Mouse (Mus musculus) embryonic fibroblast, embryonic 13.5 days (primary cell): ENCODE data around the gene Lce1m. TPM values are rescaled to one million over a fixed set of nuclear protein-coding genes. Genes with fewer than 3 reads are reported as not detected.
"Not testable (repeated sequence)": the region's sequence is repeated elsewhere in the genome, so short reads cannot be mapped to it uniquely, and the experiment has no call there.

ENCODE experiments used
- H3K27ac ChIP-seq: 2 replicates; pipeline ENCODE4 v1.5.1; 2012; ENCODE audit warnings: low read length, control low read depth, inconsistent platforms; ENCODE audit not compliant: insufficient read depth
- H3K4me1 ChIP-seq: 2 replicates; pipeline ENCODE4 v1.6.1; 2011; ENCODE audit warnings: low read length; ENCODE audit not compliant: control insufficient read depth, insufficient read depth
- H3K4me3 ChIP-seq: 2 replicates; pipeline ENCODE4 v1.5.1; 2011; ENCODE audit warnings: mild to moderate bottlenecking, control low read depth, low read length; ENCODE audit not compliant: insufficient read depth
- CTCF ChIP-seq: IDR thresholded peaks from 2 replicates; pipeline ENCODE4 v1.5.1; 2011; ENCODE audit warnings: mild to moderate bottlenecking, control low read depth, low read length, moderate library complexity, borderline replicate concordance; ENCODE audit not compliant: insufficient read depth
- POLR2A ChIP-seq: IDR thresholded peaks from 2 replicates; pipeline ENCODE4 v1.6.1; 2011; ENCODE audit warnings: low read depth, mild to moderate bottlenecking, control low read depth, low read length, moderate library complexity
- polyA plus RNA-seq: library from polyadenylated mRNA; stranded (reverse); fragments of >200 nt; gene quantifications from 2 replicates; pipeline ENCODE4 v1.2.4, GENCODE M21; 2011; ENCODE audit warnings: low read depth; ENCODE audit not compliant: missing spikeins, insufficient read length

Gene Lce1m
- not detected in 2 replicates for polyA plus RNA-seq

GRCm38 (mm10) chr3:93018960-93019359, at the start of gene Lce1m:
TSS of gene Lce1m (minus strand) at chr3:93019060.
- Histone ChIP-seq H3K4me3 (no peak within 1 kb of the TSS), H3K4me1 (peaks cover 18% of the 10 kb centered on the region; the same call in 1 of the 2 replicates)
- TF ChIP-seq POLR2A = no peak
- no peak for TF ChIP-seq CTCF

DNA sequence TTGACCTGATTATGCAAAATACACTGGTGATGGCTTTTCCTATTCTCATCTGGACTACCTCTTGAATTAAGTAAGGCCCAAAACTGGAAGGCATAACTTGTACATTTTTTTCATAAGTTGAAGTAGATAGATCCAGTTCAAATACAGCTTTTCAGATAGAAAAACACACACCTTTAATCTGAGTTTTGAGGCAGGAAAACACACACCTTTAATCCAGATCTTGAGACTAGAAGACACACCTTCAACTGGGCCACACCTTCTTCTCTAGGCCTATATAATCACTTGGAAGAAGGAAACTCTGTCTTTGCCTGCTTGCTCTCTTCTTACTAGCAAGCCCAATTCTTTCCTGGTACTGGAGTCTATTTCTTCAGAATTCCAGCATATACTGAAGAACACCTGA, 49.7 kb upstream of the Lce1m start, which contains the start of gene Gm4858:
Gene Gm4858 (plus strand): TSS at position 301 of the 400 bp plus-strand sequence.
- not testable (repeated sequence) for H3K27ac ChIP-seq, H3K4me3 ChIP-seq, H3K4me1 ChIP-seq

More at GRCm38 (mm10) chr3:93018960-93019359, at the start of gene Lce1m:
- H3K27ac ChIP-seq = no peak within 1 kb of the TSS

- Histone ChIP-seq H3K27ac (no peak overlapping the region), H3K4me1 (no peaks in the 10 kb centered on the region), H3K4me3 (no peak overlapping the region)
- TF ChIP-seq POLR2A (no peak), CTCF (no peak)
Measured at GRCm38 (mm10) chr3:93052826-93053474, 34.1 kb upstream of the Lce1m start.

GRCm38 (mm10) chr3:93050182-93050581, 31.3 kb upstream of the Lce1m start:
- TF ChIP-seq POLR2A (no peak), CTCF (no peak)
- no peak overlapping the region for H3K27ac ChIP-seq
- H3K4me3 ChIP-seq = no peak overlapping the region
- no peaks in the 10 kb centered on the region for H3K4me1 ChIP-seq

DNA sequence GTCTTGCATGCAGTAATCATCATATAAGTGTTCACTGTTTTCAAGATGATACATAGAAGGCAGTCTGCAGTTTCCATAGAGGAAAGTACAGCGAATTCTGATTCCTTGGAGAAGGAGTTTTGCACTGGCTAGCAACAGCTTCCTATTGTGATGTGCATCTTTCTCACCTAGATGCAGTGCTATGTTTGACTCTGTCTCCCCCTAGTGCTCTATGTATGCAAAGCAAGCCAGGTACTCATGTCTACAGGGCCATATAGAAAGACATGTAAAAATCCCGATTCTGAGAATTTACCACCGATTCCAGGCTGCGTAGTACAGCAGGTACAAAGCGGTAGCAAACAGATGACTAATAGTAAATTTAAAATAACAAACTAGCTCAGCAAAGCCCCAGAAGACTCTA, 12.6 kb upstream of the Lce1m start:
- no peak overlapping the region for H3K4me3 ChIP-seq
- H3K4me1 ChIP-seq = no peaks in the 10 kb centered on the region
- H3K27ac ChIP-seq = no peak overlapping the region
- TF ChIP-seq CTCF (0 out of 2 replicates have a peak, but pooled peaks have one; percentile 15), POLR2A (no peak)

- H3K4me3 ChIP-seq = no peak overlapping the region
- H3K4me1 ChIP-seq = peaks cover 16% of the 10 kb centered on the region
- TF ChIP-seq POLR2A (no peak), CTCF (no peak)
- peak overlapping the region; percentile 80 for H3K27ac ChIP-seq
Measured at GRCm38 (mm10) chr3:93025486-93025885, 6.6 kb upstream of the Lce1m start.

GRCm38 (mm10) chr3:93023411-93024184, 4.7 kb upstream of the Lce1m start:
- TF ChIP-seq CTCF (no peak), POLR2A (no peak)
- Histone ChIP-seq H3K4me3 (no peak overlapping the region), H3K27ac (peak overlapping the region; percentile 8; the same call in 1 of the 2 replicates), H3K4me1 (peaks cover 16% of the 10 kb centered on the region)

- no peak overlapping the region for H3K4me3 ChIP-seq
- TF ChIP-seq CTCF (no peak), POLR2A (no peak)
- H3K4me1 ChIP-seq = peaks cover 16% of the 10 kb centered on the region
- peak overlapping the region; percentile 84 for H3K27ac ChIP-seq
Measured at GRCm38 (mm10) chr3:93021171-93021570, 2.3 kb upstream of the Lce1m start.

DNA sequence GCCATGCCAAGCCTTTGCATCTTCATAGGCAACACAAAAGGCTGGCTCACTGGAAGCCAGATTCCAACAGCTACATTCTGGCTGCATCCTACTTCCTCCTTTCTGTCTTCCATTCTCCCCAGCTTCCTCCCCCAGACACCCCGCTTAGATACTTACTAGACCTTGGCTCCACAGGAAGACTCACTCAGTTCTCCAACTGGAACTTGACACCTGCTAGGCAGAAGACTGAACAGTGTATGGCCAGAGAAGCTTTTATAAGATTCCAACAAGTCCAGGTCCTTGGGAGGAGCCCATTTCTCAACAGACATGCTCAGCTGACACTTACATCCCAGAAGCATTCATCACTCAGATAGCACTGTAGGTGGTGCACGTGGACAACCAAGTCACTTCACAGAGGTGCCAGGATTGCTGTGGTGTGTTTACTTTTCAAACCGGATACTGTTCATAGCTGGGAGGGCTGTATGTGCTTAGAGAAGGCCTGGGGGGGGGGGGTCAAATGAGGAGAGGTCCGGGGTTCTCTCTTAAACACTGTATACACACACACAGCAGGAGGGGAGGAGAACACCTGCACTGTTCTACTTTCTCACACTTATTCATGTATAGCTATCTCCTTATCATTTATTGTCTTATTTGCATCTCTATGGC, 3.3 kb downstream of the Lce1m start, which contains the start of gene Crct1:
Gene Crct1 (minus strand): TSS at position 228 of the 645 bp plus-strand sequence.
- TF ChIP-seq POLR2A (no peak), CTCF (no peak)
- Histone ChIP-seq H3K4me1 (peaks cover 9% of the 10 kb centered on the region; the same call in 1 of the 2 replicates), H3K27ac (0 out of 2 replicates have a peak within 1 kb of the TSS, but pooled peaks have one; percentile 19), H3K4me3 (peak within 1 kb of the TSS; percentile 13; the same call in 1 of the 2 replicates)
